Mouse (Mus musculus): Measurements from ENCODE around the gene Ublcp1.
"Not testable (repeated sequence)": the region's sequence is repeated elsewhere in the genome, so short reads cannot be mapped to it uniquely, and the experiment has no call there.

The Ublcp1 gene

DNA sequence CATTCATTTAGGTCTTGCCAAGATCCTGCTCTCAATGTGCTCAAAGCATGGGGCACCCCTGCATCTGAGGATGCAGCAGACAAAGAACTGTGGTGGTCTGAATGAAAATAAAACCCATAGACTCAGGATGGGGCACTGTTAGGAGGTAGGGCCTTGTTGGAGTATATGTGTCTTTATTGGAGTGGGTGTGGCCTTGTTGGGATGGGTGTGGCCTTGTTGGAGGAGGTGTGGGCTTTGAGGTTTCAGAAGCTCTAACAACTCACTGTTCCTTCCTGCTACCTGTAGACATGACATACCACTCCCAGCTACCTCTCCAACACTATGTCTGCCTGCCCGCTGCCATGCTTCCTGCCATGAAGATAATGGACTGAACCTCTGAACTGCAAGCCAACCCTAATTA, 18.8 kb upstream of the Ublcp1 start:
- DNase-seq, result no peak

DNA sequence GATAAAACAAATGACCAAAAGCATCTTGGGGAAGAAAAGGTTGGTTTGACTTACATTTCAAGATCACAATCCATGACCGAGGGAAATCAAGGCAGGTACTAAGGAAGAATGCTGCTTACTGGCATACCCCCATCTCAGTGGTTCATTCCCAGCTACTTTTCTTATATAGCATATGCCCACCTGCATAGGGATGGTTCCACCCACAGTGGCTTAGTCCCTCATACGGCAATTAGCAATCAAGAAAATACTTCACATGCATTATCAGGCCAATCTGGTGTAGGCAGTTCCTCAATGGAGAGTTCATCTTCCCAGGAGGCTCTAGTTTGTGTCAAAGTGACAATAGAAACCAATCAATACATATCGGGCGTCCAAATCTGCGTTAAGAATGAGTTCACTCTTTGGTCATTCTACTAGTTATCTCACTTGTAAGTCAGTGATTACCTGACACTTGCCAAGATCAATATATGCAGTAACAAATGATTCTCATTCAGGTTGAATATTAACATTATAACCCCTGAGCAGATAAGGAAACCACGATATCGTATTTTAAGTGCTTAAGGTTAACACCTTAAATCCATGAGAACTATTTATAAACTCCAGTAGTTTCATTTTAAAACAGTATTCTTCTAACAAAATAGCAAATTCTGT, 14.9 kb upstream of the Ublcp1 start:
- no peak for DNase-seq

DNA sequence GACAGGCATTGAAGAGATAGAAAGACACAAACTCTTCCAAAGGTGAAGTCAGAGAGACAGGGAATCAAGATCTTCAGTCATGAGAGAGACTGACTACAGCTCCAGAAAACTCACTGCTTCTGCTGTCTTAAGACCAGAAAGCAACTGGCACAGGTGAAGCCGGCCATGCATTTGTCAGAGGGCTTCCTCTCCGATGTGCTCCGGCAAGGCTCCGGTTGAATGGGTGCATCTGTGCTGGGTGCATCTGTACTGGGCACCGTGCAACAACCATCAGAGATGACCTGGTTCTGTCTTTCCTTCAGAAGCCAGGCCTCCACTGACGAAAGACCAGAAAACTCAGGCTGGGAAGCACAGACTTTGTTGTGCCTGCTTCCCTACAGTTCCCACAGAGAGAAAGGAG, 9.9 kb upstream of the Ublcp1 start:
- DNase-seq, result no peak

DNA sequence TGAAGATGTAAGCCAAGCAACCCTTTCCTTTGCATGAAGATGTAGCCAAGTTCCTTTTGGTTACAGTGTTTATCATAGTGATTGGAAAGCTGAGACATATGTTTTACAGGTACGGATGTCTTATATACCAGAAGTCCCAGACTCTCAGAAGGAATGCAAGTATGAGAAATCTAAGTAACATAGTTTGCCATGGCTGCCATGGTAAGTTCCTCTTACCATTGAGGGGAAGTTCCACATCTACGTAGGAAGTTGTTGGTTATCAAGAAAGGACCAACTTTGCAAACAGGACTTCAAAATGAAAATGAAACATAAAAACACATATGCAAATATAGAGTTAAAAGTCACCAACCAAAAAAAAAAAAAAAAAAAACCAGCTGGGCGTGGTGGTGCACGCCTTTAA, 8.1 kb upstream of the Ublcp1 start:
- DNase-seq, result no peak

DNA sequence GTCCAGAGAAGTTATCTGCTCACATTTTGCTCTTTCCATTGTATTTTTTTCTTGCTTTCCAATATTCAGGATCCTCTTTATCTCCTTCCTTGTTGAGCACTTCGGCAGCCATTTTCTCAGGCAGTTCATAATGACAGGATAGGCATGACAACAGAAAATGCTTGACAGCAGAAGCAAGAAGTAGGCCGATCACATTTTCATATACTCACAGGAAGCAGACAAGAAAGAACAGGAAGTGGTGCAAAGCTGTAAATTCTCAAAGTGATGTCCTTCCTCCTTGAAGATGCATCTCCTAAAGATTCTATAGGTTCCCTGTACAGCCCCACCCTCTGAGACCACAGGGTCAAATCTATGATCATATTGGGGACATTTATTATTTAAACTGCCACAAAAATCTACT, 6.1 kb upstream of the Ublcp1 start:
- no peak for DNase-seq

DNA sequence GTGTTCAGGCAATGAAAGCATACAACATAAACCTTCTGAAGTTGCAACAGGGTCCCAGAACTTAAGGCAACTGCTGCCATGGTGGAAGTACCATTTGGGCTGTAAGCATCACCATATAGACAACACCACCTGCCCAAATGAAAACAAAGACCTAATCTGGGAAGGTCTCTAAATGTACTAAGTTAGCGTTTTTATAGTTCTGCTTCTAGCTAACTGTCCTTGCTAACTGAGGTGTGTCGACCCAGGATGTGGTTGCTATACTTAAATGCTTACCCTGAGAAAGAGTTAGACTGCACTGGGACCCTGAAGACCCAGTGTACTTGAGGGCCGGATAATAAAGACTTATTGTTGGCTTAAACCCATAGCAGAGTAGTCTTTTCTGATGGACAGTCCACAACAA, 5.2 kb upstream of the Ublcp1 start:
- no peak for DNase-seq

DNA sequence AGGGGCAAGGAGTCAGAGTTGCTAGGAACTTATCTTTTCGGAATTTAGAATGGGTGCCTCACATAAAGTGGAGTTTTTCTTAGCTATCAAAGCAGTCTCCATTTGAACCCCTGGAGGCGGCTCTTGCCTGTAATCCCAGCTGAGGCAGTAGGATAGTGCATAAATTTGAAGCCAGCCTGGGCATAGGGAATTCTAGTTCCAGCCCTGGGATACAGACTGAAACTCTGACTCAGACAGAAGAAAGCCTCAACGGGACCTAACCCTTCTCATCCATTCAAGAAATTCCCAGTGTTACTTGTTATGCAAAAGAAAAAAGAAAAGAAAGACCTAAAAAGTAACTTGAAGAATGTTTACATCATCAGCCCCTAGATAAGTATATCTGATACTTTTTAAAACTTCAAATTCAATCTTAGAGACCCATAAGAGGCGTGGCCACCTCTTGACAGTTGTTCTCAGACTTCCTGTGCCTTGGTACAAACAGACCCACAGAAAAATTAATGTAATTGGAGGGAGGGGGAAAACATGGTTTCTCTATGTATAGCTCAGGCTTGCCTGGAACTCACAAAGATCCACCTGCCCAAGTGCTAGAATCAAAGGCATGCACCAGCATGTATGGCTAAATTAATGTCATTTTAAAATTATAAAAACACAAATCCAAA, 1.2 kb upstream of the Ublcp1 start:
- DNase-seq, result peak; percentile 12

DNA sequence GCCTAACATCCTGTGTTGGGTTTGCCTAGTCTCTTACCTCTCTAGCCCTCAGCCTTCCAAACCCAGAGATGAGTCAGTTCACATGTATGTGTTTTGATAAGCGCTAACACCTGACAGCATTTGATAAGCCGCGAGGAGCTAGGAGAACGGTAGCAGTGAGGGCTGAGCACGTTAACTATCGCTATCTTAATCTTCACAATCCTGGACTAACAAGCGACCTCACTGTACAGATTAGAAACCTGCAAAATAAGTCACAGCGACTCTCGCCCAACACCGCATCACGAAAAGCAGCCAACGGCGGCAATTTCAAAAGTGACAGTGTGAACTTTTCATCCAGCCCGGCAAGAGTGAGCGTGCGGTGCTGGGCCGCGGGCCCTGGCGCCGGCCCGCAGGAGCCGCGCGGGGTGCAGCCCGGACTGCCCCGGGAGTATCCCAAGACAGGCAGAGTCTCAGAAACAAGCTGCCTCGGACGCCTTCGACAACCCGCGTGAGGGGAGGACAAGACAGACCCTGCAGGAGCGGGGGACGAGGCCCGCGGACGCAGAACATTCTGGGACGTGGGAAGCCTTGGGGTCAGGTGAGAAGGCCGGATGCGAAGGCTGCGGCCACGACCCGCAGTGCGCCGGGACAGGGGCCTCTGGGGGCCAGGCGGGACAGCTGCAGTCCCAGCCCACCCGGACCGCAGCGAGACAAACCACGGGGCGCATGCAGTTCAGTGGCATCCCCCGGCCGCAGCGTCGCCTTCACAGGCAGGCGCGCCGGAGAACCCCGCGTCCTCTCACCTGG, 459 bp downstream of the Ublcp1 start:
- DNase-seq, result no peak

DNA sequence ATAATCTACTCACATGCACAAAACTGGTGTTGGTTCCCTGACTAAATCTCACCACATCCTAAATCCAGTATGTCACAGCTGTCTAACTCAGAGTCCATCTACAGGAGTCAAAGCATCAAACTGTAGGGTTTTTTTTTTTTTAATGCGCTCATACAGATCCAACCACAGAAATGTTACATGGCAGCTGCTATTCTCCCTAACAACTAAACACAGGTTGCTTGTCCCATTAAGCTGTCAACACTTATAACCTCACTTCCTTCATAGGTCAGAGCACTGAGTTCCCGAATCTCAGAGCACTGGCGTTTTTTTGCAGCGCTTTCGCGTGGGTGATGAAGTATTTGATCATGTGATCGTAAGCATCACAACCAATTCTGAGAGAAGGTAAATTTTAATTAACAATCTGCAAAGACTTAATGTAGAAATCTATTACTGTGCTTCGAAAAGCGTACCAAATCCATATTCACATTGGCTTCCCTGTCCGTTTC, 1.9 kb downstream of the Ublcp1 start:
- no peak for DNase-seq

DNA sequence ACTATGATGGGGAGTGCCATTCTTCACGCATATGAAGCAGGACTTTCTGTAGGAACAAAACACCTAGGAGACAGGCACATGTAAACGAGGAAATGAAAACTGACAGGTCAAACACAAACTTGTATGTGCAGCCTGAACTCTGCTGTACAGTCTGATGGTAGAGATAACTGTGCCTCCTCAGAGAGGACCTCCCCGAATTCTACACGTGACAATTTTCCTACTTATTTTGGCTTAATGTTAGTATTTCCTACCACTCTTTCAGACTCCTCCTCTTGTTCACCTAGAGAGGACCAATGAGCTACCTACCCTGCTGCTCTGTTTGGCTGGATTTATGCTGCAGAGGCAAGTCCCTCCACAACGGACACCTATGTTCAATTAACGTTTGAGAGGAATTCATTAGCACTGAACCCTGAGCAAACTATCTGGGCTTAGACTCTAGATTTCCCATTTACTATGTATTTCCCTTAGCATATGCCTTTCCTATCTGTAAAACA, 3.3 kb downstream of the Ublcp1 start:
- DNase-seq, result no peak

DNA sequence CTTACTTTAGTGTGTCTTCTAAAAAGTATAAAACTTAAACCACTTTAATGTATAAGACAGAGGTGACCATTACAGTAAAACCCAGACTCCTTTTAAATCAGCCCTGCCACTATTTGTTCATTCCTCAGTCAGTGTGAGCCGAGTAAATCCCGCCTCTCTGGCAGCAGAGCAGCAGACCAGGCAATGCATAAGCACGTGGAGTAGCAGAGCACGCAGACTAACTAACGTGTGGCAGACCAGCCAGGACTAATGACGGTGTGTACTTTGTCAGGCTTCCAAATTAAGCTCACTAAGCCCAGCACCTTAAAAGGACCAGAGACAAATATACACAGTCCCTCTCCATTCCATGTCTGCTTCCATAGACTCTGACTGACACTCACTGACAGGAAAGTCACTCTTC, 8.8 kb downstream of the Ublcp1 start:
- peak; percentile 20 for DNase-seq

DNA sequence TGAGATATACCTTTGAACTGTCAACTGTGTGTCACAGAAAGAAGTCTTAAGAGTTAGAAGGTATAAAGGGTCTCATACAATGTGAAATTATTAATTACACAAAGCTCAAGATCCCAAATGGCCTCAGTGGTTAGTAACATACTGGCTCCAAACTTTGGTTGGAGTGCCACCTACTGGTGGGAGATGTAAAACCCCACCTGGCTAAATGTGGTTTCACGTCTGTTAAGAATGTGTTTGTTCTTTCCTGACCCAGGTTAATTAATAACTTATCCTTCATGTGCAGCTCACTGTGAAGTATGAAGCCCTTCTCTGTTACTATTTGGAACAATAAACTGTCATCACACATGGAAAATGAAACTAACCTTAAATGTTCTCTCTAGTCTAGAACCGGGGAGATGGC, 16.9 kb downstream of the Ublcp1 start:
- peak; percentile 68 for DNase-seq

DNA sequence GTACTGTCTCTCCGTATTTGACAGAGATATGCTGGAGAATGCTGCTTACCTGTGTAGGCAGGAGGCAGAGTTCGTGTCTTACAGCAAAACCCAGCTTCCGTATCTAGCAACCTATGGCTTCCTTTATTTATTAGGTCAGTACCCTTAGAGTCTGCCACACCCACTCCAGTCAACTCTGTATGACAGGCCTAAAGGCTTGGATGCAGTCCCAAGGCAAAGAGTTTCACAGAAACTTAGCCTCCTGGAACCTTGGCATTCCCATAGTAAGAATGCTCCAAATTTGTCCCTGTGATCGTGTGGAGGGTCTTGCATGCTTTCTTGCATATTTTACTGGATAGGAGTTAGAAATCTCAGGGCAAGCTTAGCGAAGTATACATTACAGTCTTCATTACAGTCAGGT, 18.3 kb downstream of the Ublcp1 start:
- not testable (repeated sequence) for DNase-seq

DNA sequence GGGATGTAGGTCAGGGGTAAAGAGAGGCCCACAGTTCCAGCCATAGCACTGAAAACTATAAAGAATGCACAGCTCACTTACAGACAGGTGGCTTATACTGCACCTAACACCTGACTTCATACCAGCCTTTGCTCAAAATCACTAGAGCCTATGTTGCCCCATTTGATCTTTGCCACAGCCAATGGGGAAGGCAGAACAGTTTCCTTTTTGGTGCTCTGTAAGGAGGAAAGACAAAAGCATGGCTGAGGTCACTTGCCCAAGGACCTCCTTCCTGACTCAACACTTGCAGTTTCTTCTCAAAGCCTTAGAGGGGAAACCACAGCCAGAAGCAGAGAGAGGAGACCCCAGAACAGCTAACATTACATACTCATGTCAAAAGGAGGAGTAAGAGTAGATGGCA, 19.3 kb downstream of the Ublcp1 start:
- no peak for DNase-seq

DNA sequence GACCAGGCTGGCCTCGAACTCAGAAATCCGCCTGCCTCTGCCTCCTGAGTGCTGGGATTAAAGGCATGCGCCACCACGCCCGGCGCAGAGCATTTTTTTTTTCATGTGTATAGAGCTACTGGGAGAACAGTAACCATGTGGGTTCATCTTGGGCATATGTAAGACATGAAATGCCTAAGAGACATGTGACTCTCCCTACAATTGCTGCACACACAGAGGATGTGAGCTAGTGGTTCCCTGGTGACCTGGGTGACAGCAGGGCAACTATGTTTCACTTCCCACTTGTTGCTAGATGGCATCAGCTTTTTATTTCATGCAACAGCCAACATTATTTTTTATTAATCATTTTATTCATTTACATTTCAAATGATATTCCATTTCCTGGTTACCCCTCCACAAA, 32.5 kb downstream of the Ublcp1 start:
- DNase-seq, result no peak

DNA sequence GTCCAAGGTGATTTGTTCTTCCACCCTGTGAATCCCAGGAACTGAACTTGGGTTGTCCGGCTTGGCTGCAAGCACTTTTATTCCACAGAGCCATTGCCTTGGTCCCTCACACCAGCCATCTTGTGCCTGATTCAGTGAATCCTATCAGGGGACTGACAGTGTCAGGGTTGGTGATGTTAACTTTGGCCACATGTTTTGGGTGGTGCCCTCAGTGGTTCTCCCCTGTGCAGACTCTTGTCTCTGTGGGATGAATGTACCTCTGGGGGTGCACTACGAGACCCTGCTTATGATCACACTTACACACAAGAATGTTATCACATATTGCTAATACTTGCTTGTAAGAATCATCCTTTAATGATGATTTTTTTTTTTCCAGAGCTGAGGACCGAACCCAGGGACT, 40.3 kb downstream of the Ublcp1 start:
- DNase-seq, result no peak

DNA sequence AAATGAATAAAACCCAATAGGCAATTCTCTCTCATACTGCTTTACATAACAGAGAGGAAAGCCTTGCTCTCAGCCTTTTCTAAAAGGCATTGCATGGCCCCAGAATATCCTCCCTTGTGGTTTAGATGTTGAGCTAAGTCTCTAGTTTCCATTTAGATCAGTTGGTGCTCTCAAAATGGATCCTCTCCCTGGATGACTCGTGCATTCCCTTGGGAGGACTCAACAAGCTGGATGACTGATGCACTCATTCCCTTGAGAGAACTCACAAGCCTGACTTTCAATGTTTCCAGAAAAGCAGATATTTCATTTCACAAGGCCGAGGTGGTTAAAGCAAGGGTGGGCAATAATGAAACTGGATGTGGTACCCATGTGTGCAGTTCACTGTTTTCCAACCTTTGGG, 42.3 kb downstream of the Ublcp1 start:
- no peak for DNase-seq

DNA sequence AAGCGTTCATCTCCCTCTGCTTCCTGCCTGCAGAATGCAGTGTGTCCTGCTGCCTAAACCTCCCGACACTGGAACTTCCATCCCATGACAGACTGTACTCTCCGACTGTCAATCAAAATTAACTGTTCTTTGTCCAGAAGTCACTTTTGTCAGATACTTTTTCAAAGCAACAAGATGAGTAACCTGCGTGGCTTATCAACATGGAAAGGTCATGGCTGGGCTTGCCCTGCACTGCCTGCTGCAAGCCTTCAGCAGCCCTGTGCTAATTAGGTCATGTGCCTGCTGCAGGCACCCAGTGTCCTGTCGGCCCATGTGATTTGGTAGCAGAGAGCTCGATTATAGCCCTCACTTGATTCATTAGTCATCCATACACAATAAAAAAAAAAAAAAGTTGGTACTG, 44.7 kb downstream of the Ublcp1 start:
- no peak for DNase-seq

DNA sequence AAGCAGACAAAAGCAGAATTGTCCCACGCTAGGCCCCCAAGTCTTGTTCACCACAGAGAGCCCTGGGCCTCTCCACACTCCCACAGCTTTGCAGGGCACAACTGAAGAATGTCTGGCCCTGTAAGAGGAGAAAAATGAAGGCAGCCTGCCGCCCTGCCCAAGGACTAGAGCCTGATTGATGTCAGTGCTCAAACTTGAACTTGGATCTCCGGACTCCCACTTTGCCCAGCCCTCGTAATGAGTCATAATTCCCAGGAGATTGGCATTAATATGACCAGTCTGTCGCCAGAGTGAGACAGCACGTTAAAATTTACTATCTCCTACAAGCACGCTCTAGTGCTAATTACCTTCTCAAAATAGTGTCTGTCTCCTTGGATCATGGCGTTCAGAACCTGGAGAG, 45.3 kb downstream of the Ublcp1 start:
- no peak for DNase-seq

DNA sequence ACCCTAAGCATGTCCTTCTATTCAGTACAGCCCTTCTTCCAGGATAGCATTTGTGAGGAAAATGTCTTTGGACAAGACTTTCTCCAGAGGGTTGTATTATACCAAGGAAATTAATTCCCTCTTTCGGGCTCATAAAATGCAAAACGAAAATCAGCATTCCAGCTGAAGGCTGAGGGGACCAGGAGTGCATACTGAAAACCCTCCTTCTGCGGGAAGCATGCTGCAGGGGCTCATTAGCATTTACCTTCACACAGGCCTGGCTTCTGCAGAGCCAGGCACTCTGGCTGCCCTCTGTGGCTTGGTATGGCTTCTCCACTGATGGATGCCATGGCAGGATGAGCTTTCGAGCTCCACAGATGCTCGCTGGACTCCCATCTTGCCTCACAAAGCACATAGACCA, 46.3 kb downstream of the Ublcp1 start:
- no peak for DNase-seq

DNA sequence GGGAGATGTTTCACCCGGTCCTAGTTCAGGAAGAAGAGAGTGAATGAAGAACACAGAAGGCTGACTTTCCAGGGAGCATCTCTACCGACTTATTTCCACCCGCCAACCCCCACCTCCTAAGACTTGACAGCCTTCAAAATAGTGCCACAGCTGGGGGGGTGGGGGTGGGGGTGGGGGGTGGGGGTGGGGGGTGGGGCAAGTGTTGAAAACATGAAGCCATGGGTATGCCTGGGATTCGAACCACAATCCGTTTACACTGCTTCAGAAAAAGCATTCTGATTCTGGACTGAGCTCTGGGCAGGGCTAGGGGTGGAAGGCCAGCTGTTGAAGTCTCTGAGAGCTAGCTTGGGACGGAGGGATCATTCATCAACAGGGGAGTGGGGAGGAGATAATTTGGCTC, 47.0 kb downstream of the Ublcp1 start:
- no peak for DNase-seq

DNA sequence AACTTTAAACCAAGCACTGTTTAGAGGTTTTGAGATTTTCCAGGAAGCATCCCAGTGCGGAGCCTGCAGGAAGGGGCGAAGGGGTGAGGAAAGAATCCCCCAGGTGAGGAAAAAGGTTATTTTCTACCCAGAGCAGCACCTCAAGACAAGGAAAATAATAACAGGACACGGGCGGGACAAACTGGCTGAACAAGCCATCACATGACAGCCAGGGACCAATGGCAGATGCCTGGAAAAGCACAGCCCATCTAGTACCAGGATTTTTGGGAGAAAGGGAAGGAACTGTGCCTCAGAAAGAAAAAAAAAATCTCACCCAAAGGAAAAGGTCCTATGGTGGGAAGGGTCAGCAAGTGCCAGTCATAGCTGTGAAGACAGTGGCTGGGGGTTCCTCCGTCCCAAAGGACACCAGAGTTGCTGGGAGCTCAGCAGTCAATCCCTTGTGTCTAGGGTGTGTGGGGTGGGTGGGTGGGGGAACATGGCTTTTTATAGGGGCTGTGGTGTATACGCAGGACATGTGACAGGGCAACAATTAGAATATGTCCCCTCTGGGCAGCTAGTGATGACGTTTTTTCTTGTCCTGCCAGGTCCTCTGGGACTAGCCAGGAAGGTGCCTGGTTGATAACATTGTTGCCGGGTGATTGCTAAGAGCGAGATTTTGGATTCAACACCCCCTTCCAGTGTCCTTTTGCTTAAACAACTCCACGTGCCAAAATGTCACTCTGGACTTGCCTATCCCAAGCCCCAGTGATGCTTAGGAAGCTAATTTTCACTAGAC, 47.8 kb downstream of the Ublcp1 start:
- DNase-seq, result no peak

DNA sequence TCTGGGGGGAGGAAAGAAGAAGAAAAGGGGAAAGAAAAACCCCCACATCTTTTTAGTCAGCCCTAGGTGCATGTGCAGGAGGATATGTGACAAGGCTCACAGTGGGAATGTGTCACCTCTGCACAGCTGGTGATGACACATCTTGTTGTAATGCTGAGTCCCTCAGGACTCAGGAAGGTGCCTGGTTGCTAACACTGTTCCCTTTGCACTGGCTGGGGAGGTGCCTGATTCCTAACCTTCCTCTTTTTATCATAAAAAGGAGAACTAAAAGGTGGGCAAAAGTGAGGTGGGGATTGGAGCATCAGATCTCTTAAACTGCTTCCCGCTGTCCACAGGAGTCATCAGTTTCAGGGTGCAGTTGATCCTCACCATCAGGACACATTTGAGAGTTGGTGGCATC, 52.9 kb downstream of the Ublcp1 start:
- no peak for DNase-seq

All from kidney, adult 18-20 months (tissue).